Mouse (Mus musculus) spleen, adult 18-20 months (tissue): ENCODE measurements around the gene Eif4a1.

Experiments
- DNase-seq, 2 experiments: peaks; one replicate each; pipeline ENCODE4 v3.0.0; 2022; ENCODE audit warnings: mixed read lengths in 2 of 2

The Eif4a1 gene

DNA sequence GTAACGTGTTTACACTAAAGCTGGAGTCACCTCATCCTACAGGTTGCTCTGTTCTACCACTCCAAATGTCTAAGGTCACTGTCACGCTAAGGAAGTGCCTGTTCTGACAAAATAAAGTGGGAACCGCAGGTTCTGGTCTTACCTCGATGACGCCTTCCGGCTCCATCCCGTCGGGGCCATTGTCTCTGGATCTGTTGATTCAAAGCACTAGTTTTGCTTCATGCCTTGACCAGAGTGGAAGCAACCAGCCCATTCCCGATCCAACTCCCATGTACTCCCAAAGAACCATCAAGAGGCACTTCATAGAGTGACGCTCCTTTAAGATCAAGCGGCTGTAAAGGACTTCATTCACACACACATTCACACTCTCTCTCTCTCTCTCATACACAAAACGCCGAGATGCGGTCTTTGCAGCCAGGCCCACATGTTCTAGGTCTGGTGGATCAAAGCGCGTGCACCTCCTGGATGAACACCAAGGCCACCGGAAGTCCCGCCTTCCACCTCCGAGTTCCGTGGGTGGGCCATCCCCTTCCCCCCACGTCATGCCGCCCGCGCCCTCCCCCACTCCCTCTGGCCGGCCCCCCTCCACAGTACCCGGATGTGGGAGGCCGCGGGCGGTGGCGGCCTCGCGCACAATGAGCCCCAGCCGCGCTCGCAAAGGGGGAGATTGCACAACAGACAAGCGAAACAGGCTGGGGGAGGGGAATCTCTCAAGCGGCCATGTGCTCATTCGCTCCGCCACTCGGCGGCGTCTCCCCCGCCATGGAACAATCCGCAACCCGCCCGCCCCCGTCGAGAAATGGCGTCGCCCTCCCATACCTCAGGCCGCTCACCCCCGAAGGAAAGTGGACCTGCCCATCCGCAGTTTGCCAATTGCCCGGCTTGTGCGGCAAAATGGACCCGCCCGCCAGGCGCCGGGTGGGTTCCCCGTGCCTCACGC lies 1.2 kb downstream of the Eif4a1 start:
- DNase-seq, result peak; percentile 90 to 94

DNA sequence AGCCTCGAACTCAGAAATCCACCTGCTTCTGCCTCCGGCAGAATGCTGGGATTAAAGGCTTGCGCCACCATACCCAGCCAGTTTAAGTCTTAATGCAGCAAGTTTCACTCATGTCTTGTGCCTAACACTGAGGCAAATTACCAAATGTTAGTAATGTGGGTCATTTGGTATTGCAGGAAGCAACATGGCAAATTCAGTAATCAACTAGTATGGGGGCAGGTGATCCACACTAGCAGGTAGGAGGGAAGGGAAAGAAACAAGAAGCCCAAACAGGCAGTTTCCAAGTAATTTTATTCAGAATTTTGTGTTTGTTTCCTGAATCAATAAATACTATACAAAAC lies 5.6 kb downstream of the Eif4a1 start:
- DNase-seq, result no peak

DNA sequence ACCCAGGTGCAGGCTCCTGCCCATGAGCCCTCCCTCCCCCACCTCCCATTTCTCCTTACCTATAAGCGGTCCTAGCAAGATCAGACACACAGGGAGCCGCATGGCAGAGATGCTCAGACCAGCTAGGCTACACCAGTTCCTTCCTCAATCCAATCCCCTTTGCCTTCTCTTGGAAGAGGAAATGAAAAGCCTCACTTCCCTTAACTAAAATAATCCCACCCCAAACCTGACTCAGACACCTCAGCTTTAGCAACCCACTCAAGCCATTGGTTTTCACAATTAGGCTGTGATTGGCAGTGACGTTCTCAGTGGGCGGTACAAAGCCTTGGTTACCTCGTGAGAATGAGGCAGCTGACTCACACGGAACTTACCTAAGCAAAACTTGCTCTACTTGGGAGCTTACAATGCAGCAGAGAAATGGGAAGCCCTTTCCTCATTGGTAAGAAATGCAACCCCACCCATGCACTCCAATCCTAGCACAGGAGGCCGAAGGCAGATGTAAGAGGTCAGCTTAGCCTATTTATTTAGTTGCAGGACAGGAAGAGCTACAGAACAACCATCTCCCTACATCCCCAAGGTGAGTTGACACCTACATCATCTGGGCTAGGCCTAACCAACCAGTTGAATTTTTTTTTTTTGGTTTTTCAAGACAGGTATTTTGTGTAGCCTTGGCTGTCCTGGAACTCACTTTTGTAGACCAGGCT lies 6.1 kb downstream of the Eif4a1 start, which contains the start of gene Cd68:
Gene Cd68 (minus strand): TSS at position 193 of the 704 bp plus-strand sequence.
- peak; percentile 43 to 53 for DNase-seq

DNA sequence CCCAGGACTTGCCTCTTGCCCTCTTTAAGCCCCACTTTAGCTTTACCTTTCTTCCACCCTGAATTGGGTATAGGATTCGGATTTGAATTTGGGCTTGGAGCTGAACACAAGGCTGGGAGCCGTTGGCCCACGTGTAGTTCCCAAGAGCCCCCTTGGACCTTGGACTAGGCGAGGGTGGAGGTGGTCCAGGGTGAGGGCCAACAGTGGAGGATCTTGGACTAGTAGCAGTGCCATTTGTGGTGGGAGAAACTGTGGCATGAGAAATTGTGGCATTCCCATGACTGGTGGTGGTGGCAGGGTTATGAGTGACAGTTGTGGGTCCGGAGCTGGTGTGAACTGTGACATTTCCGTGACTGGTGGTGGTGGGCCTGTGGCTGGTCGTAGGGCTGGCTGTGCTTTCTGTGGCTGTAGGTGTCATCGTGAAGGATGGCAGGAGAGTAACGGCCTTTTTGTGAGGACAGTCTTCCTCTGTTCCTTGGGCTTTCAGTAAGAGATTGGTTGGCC lies 6.7 kb downstream of the Eif4a1 start:
- no peak for DNase-seq

DNA sequence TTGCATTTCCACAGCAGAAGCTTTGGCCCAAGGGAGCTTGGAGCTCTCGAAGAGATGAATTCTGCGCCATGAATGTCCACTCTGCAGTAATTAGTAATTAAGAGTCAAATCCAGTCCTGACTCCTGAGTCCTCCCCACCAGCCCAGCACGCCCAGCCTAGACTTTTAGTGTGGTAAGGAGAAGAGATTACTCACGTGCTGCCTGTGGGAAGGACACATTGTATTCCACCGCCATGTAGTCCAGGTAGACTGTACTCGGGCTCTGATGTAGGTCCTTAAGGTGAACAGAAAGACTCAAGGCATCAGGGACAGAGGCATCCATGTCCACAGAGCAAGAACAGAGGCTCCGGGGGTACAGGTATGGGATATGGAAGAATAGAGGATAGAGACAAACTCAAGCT lies 7.4 kb downstream of the Eif4a1 start:
- no peak for DNase-seq

DNA sequence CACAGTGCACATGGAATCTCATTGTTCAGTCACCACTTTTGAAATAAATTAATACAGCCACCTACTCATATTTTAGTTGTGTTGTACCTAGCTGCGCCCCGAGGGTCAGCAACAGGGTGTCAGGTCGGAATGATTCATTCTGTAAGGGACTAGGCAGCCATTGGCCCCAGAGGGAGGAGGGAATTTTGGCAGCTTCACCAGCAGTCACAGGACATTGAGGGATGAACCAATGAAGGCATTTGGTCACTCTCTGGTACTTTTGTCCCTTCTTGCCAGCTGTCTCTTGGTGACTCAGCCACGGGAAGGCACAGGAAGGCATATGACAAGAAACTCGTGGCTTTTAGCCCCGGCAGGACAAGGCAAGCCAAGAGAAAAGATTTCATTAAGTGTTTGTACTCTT lies 8.4 kb downstream of the Eif4a1 start:
- DNase-seq, result no peak

DNA sequence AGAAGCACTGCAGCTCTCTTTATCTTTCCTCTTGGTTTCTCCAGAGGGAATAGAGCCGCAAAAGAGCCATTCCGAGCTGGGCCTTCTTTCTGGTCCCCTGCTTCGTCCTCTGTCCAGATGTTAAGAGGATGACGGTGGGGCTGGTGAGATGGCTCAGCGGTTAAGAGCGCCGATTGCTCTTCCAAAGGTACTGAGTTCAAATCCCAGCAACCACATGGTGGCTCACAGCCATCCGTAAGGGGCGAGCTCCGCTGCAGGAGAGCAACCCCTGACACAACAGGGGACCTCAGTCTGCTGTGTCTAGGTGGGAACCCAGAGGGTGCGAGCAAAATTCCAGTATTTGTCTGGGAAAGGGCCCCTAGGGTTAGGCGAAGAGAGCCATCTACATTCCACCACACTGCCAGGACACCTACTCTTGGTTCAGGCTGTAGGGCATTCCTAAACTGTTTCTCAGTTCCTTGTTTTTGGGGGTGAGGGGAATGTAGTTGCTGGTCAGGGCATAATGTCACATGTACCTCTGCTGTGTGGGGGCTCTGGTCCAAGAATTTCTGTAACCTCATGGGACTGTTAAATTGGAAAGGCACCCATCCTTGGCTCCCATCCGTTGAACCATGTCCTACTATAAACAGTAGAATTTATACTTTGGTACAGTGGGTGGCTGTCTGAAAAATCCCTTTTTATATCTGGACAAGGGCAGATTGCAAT lies 9.1 kb downstream of the Eif4a1 start:
- DNase-seq, result no peak

DNA sequence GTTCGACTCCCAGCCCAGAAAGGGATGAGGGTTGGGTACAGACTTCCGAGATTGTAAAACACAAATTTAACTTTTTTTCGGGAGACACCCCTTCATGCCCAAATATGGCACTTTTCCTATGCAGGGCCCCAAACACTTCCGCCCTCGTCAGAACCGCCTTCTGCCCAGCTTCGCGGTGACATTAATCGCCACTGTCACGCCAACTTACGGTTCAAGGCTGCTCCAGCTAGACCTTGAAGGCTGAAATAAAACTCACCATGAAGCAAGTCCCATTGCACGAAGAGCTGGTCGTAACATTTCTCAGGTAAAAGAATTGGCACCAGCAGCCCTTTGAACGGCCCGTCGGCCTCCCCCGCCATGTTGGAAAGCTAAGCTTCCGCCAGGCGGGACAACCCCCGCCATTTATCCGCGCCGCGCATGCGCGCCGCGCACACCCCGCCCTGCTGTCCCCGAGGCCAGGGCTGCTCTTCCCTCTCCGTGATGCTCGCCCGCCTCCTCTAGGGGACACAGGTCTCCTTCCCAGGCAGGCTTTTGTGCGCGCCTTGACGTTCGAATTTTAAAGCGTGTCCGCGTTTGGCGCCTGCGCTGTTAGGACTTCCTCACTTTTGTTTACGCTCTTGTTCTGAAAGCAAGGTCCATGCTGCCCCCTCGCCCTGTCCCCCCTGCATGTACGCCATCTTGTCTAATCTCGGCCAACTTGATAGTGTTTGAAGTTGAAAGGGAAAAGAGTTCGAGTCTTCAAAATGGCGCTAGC lies 9.8 kb downstream of the Eif4a1 start, which contains the start of gene Mpdu1:
Gene Mpdu1 (minus strand): TSS at position 430 of the 754 bp plus-strand sequence.
- peak; percentile 85 to 92 for DNase-seq

DNA sequence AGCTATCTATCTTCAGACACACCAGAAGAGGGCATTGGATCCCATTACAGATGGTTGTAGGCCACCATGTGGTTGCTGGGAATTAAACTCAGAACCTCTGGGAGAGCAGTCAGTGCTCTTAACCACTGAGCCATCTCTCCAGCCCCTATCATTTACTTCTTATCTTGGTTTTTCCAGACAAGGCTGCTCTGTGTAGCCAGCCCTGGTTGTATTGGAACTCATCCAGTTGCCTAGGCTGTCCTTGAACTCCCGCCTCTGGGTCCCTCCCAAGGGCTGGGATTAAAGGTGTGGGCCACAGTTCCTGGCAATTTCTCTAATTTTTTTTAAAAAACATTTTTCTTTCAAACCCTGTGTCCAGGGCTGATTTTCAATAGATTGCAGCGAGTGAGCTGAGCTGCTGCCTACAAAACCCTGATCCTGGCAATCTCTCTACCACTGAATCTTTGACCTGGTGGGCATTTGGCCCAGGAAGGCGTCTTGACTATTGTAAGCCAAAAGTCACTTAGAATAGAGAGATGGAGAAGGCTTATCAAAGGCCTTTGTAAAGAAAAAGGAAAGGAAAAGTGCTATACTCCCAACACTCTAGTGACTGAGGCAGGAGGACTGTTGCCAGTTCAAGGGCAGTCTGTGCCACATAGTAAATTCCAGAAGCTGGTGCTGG lies 10.9 kb downstream of the Eif4a1 start:
- DNase-seq, result no peak

DNA sequence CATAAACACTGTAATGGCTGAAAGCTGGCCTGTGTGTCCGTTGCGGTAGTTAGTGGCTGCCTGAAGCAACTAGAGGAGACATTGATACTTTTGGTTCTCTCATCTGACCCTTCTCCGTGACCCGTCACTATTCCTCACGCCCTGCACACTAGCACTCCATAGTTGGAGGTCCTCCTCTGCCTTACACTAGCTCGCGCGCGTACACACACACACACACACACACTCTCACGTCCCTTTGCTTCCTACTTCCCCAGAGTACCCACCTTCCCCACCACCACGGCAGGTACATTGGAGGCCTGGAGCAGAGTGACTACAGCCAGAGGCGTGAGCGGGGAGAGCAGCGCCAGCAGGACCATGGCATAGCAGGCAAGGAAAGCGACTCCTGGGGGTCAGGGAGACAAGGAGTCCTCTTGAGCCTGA lies 14.8 kb downstream of the Eif4a1 start:
- DNase-seq, result no peak

DNA sequence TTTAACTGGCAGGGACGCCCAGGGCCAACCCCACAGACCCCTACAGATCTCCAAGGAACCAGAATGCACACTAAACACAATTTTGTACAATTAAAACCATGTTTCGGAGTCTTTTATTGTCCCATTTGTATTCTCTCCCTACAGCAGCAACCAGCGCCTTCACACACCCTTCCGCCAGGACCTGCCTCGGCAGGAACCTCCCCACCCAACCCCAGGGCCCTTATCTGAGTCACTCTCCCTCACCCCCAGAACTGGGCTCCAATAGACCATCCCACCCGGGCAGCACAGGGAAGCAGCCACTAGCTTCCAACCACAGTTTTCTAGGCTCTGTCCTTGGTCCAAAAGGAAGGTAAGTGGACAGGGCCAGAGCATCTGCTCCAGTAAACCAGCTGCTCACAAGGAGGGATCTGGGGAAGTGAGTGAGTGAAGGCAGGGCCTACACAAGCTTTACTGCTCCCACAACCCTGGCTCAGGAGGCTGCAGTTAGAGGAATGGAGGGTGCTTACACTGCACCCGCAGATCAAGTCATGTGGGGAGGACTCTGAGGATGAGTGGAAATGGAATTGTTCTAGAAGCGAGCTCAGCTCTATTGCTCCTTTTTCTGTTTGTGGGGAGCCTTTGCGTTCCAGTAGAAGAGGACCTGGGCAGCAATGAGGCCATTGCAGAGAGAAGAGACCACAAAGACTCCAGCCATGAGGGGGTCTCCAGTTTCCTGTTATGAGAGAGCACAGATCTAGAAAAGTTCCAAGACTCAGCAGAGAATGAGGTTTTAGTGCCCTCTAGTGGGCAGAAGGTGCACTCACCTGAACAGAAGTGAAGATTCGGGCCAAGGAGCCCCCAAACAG lies 15.4 kb downstream of the Eif4a1 start:
- DNase-seq, result peak in 1 of 2 experiments; percentile 52

DNA sequence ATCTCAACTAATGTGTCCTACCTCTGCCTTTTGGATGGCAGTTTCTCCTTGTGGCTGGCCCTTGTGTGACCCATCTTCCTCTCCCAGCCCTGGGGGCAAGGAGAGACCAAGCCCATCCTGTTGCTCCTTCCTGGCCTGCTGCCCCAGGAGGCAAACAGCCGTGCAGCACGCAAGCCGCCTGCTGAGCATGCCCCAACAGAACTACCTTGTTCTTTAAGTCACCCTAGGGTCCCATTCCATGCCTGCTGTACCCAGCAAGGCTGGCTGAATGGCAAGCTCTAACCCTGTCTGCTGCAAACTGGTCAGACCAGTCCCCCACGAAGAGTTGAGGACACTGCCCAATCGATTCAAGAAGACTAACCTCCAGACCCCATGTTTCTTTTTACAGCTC lies 16.2 kb downstream of the Eif4a1 start:
- no peak for DNase-seq

DNA sequence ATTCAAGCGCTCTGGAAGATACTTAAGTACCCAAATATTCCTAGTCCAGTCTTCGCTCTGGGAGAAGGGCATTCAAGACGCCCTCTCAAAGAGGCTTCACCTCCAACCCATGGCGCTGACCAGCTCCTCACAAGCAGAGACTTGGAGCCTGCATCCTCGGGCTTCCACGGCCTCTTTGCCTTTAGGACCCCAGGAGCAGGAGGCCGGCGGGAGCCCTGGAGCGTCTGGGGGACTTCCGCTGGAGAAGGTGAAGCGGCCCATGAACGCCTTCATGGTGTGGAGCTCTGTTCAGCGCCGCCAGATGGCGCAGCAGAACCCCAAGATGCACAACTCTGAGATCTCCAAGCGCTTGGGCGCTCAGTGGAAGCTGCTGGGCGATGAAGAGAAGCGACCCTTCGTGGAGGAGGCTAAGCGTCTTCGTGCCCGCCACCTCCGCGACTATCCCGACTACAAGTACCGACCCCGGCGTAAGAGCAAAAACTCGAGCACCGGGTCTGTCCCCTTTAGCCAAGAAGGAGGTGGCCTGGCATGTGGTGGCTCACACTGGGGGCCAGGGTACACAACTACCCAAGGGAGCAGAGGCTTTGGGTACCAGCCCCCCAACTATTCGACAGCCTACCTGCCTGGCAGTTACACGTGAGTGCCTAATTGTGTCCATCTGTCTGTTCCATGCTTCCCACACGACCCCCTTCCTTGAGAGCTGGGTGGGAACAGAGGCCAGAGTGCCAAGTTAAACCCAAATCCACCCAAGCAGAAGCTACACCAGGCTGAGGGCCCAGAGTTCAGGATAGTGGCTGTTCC lies 16.8 kb downstream of the Eif4a1 start, which contains the start of gene Sox15:
Gene Sox15 (plus strand): TSS at position 51 of the 801 bp plus-strand sequence.
- no peak for DNase-seq

DNA sequence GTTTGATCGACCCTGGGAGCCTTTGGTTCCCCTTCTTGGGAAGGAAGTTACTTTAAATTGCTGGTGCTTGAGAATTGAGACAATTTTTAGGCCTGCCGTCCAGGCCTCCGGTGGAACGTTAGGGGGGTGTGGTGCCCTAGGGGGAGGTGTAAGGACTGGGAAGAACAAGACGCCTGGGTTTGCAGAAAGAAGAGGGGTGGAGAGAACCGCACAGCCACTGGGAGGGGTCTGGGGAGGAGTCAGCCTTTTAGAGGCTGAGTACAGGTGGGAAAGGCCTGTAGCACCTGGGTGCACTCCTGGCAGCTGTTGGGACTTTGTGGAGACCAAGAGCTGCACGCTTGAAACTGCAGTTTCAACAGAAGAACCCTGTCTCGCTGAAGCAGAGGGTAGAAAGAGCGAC lies 17.5 kb downstream of the Eif4a1 start:
- no peak for DNase-seq

DNA sequence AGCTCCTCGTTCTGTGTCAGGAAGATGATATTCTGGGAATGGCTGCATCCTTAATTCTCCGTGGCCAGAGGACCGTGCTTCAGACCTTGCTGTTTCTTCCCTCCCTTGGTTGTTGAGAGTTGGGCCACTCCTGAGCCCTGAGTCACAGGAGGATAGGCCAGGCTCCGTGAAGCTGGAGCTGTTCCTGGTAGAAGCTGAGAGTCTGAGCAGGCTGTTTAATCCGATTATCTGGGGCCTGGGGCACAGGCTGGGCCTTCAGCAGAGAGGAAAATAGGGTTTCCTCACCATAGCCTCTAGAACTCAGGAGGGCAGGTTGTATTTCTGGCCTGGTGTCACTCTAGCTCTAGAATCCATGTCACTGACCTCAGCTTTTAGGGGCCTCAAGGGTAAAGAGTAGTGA lies 18.8 kb downstream of the Eif4a1 start:
- DNase-seq, result no peak

DNA sequence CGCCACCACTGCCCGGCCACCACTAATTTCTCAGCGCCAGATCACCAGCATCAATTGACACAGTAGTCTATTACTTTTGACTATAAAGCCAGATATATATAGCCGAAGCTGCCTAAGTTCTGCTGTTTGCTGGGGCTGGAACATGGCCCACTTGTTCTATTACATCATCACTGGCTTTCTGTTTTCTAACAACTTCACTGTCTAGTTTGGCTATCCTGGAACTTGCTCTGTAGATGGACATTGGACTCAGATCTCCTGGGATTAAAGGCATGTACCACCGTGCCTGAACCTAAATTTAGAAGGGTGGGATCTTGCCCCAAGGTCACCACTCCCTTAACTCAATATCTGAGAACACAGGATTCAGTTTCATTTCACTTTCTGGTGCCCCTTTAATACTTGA lies 26.4 kb downstream of the Eif4a1 start:
- no peak for DNase-seq

DNA sequence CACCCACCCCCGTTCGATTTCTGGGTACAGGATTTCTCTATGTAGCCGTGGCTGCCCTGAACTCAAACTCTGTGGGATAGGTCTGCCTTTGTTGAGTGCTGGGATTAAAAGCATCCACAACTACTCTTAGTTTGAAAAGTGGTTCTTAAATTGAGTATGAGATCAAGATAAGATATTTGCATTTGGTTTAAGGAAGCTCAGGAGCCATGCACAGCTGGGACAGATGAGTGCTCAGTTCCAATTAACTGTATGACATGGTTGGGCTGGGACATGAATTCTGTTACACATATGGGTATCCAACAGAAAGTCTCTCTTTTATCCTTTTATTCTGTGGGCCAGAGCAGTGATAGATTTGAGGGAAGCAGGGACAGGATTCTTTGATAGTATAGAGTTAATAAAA lies 36.8 kb downstream of the Eif4a1 start:
- no peak for DNase-seq

DNA sequence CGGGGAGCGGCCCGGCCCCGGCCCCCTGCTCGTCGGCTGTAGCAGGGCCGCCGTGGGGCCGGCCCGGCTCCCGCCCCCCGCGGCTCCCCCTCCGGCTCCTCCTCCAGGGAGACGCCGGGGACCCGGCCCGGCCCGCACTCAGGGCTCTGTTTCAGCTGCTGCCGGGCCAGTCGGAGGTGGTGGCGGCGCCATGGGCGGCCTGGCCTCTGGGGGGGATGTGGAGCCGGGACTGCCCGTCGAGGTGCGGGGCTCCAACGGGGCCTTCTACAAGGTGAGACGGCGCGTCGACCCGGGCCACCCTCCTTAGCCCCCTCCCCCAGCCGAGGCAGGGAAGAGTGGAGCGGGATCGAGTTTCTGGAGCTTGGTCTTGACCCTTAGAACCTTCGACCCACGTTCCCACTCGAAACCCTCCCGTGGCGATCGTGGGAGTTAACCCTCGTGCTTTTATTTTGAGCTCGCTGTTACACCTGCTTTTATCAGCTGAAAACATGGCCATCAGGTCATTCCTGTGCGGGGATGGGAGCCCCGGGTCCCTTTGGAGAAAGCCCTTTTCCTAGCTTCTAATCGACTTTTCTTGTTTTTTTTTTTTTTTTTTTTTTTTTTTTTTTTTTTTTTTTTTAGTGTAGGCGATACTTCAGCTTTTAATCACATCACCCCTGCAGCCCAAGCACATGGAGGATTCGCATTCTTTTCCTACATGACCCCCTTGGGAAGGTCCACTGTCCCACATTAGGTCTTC lies 38.9 kb downstream of the Eif4a1 start:
- no peak for DNase-seq
